ENCODE assay signal across 8 mouse cellular contexts in genomic region chr7:130964686-130965085, GRCm38 (mm10). TPM values are rescaled to one million over a fixed set of nuclear protein-coding genes. Genes with fewer than 3 reads are reported as not detected.
DNase-seq lines count a peak whose midpoint lies in the region; ATAC-seq and TF ChIP-seq lines count a peak whose summit lies in the region.

No protein-coding gene starts in this region.

- H3K9ac ChIP-seq in embryonic facial prominence, embryonic 15.5 days: no peak overlapping the region
- H3K9ac ChIP-seq in lung, embryonic 14.5 days: no peak overlapping the region
- H3K9ac ChIP-seq in forebrain, embryonic 12.5 days: no peak overlapping the region

- TF ChIP-seq CTCF in lung, embryonic 14.5 days (IDR thresholded peaks at IDR 0.05; ENCODE audit: low read depth): no peak

- H3K27ac ChIP-seq in embryonic facial prominence, embryonic 15.5 days (replicated peaks): peak overlapping the region; percentile 89
- H3K27ac ChIP-seq in lung, embryonic 14.5 days (ENCODE audit: low read depth): peak overlapping the region; percentile 54; the same call in 1 of the 2 replicates
- no peak overlapping the region for H3K27ac ChIP-seq in forebrain, embryonic 12.5 days
- no peak overlapping the region for H3K27ac ChIP-seq in midbrain, embryonic 10.5 days (replicated peaks)

- ATAC-seq in embryonic facial prominence, embryonic 15.5 days (ENCODE audit: insufficient number of reproducible peaks, low FRiP score, low TSS enrichment, low read depth): peak; percentile 47
- ATAC-seq in lung, embryonic 14.5 days (ENCODE audit: insufficient read depth): peak; percentile 87
- ATAC-seq in forebrain, embryonic 12.5 days (ENCODE audit: low FRiP score): no peak
- no peak for ATAC-seq in megakaryocyte, adult 5-6 weeks (ENCODE audit: poor library complexity, severe bottlenecking)

- peaks cover 76% of the 10 kb centered on the region for H3K4me1 ChIP-seq in embryonic facial prominence, embryonic 15.5 days
- H3K4me1 ChIP-seq in lung, embryonic 14.5 days (ENCODE audit: insufficient read depth): peaks cover 16% of the 10 kb centered on the region
- 0 out of 2 replicates have a peak, but pooled peaks cover 2% of the 10 kb centered on the region for H3K4me1 ChIP-seq in forebrain, embryonic 12.5 days
- peaks cover 17% of the 10 kb centered on the region for H3K4me1 ChIP-seq in midbrain, embryonic 10.5 days

- peak; percentile 89 for DNase-seq in 416B (ENCODE audit: low read depth)
- DNase-seq in adrenal gland, adult 18-20 months (ENCODE audit: low spot score in 2 of 2): peak; percentile 45 to 61
- DNase-seq in heart, postnatal 36 days: peak; percentile 67 to 74
- DNase-seq in lung, embryonic 14.5 days: peak; percentile 84
- DNase-seq in midbrain, embryonic 10.5 days (ENCODE audit: low spot score): no peak

- H3K36me3 ChIP-seq in embryonic facial prominence, embryonic 15.5 days: no peaks in the 10 kb centered on the region
- H3K36me3 ChIP-seq in lung, embryonic 14.5 days (ENCODE audit: insufficient read depth): no peaks in the 10 kb centered on the region
- H3K36me3 ChIP-seq in forebrain, embryonic 12.5 days (replicated peaks): no peaks in the 10 kb centered on the region
- no peaks in the 10 kb centered on the region for H3K36me3 ChIP-seq in midbrain, embryonic 10.5 days

- WGBS in embryonic facial prominence, embryonic 15.5 days: 11% methylated on average over 5 of the region's 5 CpGs
- WGBS in lung, embryonic 14.5 days: 15% methylated on average over 5 of the region's 5 CpGs
- 87% methylated on average over 5 of the region's 5 CpGs for WGBS in forebrain, embryonic 12.5 days
- 81% methylated on average over 5 of the region's 5 CpGs for WGBS in midbrain, embryonic 10.5 days

- no peaks in the 10 kb centered on the region for H3K27me3 ChIP-seq in embryonic facial prominence, embryonic 15.5 days
- no peaks in the 10 kb centered on the region for H3K27me3 ChIP-seq in lung, embryonic 14.5 days (ENCODE audit: insufficient read depth, low read length)
- no peaks in the 10 kb centered on the region for H3K27me3 ChIP-seq in forebrain, embryonic 12.5 days
- H3K27me3 ChIP-seq in midbrain, embryonic 10.5 days (ENCODE audit: low read depth, poor library complexity, severe bottlenecking): no peaks in the 10 kb centered on the region

- intact Hi-C loops in heart, postnatal 36 days (cut with DNase I): no loop called here

- H3K4me3 ChIP-seq in embryonic facial prominence, embryonic 15.5 days (replicated peaks): no peak overlapping the region
- H3K4me3 ChIP-seq in lung, embryonic 14.5 days (ENCODE audit: low read depth, low read length): no peak overlapping the region
- no peak overlapping the region for H3K4me3 ChIP-seq in forebrain, embryonic 12.5 days (replicated peaks)
- no peak overlapping the region for H3K4me3 ChIP-seq in midbrain, embryonic 10.5 days

- H3K9me3 ChIP-seq in embryonic facial prominence, embryonic 15.5 days (replicated peaks): no peaks in the 10 kb centered on the region
- no peaks in the 10 kb centered on the region for H3K9me3 ChIP-seq in lung, embryonic 14.5 days (ENCODE audit: low read depth, low read length)
- no peaks in the 10 kb centered on the region for H3K9me3 ChIP-seq in forebrain, embryonic 12.5 days
- H3K9me3 ChIP-seq in midbrain, embryonic 10.5 days (replicated peaks): no peaks in the 10 kb centered on the region

- H3K4me2 ChIP-seq in embryonic facial prominence, embryonic 15.5 days (replicated peaks): no peak overlapping the region
- no peak overlapping the region for H3K4me2 ChIP-seq in lung, embryonic 14.5 days
- H3K4me2 ChIP-seq in forebrain, embryonic 12.5 days: no peak overlapping the region

RNA-seq across cellular contexts. Expression of gene Htra1, which starts 28.8 kb away (rescaled TPM):
- total RNA-seq in adrenal gland, adult 18-20 months (2021): 10 to 100 TPM; 31.8 to 79.5 TPM
- polyA plus RNA-seq in embryonic facial prominence, embryonic 15.5 days (2015; fragmentation: Nextera tagmentation; extraction: Ambion mirVana): 116 and 122 TPM in 2 replicates
- total RNA-seq in heart, postnatal 36 days (2021): 100 to 1,000 TPM; 120 to 129 TPM
- polyA plus RNA-seq in lung, embryonic 14.5 days (2014; fragmentation: Nextera tagmentation; extraction: Ambion mirVana): 25.8 and 30.0 TPM in 2 replicates
- 3.1 and 5.9 TPM in 2 replicates for polyA plus RNA-seq in forebrain, embryonic 12.5 days (2016; fragmentation: Nextera tagmentation; extraction: Ambion mirVana)
- 2.1 and 3.1 TPM in 2 replicates for polyA plus RNA-seq in midbrain, embryonic 10.5 days (2016; fragmentation: Nextera tagmentation; extraction: Ambion mirVana)
- 0.68 TPM in 1 of 2 replicates, not detected in the other for total RNA-seq in megakaryocyte, adult 5-6 weeks (2015)
- 0.65 TPM in 1 of 2 replicates, not detected in the other for total RNA-seq in megakaryocyte, adult 5-6 weeks (2017)

Comparison
In these comparisons a context has a peak if more than half of its experiments do, and no peak if none do; other contexts are left out.
1. ATAC-seq: peak in embryonic facial prominence, embryonic 15.5 days (single experiment) and lung, embryonic 14.5 days (single experiment); none in forebrain, embryonic 12.5 days (single experiment) and megakaryocyte, adult 5-6 weeks (single experiment).
2. H3K27ac ChIP-seq: peak in embryonic facial prominence, embryonic 15.5 days (single experiment) and lung, embryonic 14.5 days (single experiment); none in forebrain, embryonic 12.5 days (single experiment) and midbrain, embryonic 10.5 days (single experiment).